ENCODE assay signal across 7 mouse cellular contexts in genomic region chr7:30958109-30958865, GRCm38 (mm10). TPM values are rescaled to one million over a fixed set of nuclear protein-coding genes. Genes with fewer than 3 reads are reported as not detected.
DNase-seq lines count a peak whose midpoint lies in the region; ATAC-seq lines count a peak whose summit lies in the region.

No protein-coding gene starts in this region.

- no peaks in the 10 kb centered on the region for H3K27me3 ChIP-seq in embryonic facial prominence, embryonic 10.5 days (replicated peaks; ENCODE audit: low read depth, poor library complexity, severe bottlenecking)
- H3K27me3 ChIP-seq in intestine, embryonic 14.5 days (replicated peaks; ENCODE audit: control insufficient read depth, insufficient read depth, low read length): no peaks in the 10 kb centered on the region
- H3K27me3 ChIP-seq in midbrain, embryonic 15.5 days (replicated peaks): no peaks in the 10 kb centered on the region

- no peaks in the 10 kb centered on the region for H3K9me3 ChIP-seq in embryonic facial prominence, embryonic 10.5 days
- no peaks in the 10 kb centered on the region for H3K9me3 ChIP-seq in intestine, embryonic 14.5 days (ENCODE audit: control insufficient read depth, low read length)
- no peaks in the 10 kb centered on the region for H3K9me3 ChIP-seq in midbrain, embryonic 15.5 days

- H3K4me2 ChIP-seq in intestine, embryonic 14.5 days (ENCODE audit: low read length): peak overlapping the region; percentile 66
- H3K4me2 ChIP-seq in midbrain, embryonic 15.5 days: peak overlapping the region; percentile 84

- 74% methylated on average over 28 of the region's 28 CpGs for WGBS in embryonic facial prominence, embryonic 10.5 days
- 71% methylated on average over 28 of the region's 28 CpGs for WGBS in intestine, embryonic 14.5 days
- WGBS in midbrain, embryonic 15.5 days: 76% methylated on average over 28 of the region's 28 CpGs

- ATAC-seq in intestine, embryonic 14.5 days (replicated peaks; ENCODE audit: low FRiP score, low TSS enrichment, low read depth): no peak
- ATAC-seq in midbrain, embryonic 15.5 days (replicated peaks): no peak; the same call in 1 of the 2 replicates
- no peak for ATAC-seq in frontal cortex, adult (ENCODE audit: low TSS enrichment)

- H3K36me3 ChIP-seq in embryonic facial prominence, embryonic 10.5 days (replicated peaks): peaks cover 62% of the 10 kb centered on the region
- peaks cover 47% of the 10 kb centered on the region for H3K36me3 ChIP-seq in intestine, embryonic 14.5 days (ENCODE audit: control insufficient read depth, insufficient read depth, low read length)
- peaks cover 8% of the 10 kb centered on the region; the same call in 1 of the 2 replicates for H3K36me3 ChIP-seq in midbrain, embryonic 15.5 days (replicated peaks)

- H3K9ac ChIP-seq in intestine, embryonic 14.5 days (ENCODE audit: low read length): peak overlapping the region; percentile 94
- H3K9ac ChIP-seq in midbrain, embryonic 15.5 days: peak overlapping the region; percentile 97

- H3K4me1 ChIP-seq in embryonic facial prominence, embryonic 10.5 days: peaks cover 21% of the 10 kb centered on the region
- peaks cover 16% of the 10 kb centered on the region for H3K4me1 ChIP-seq in intestine, embryonic 14.5 days (replicated peaks; ENCODE audit: control insufficient read depth, insufficient read depth, low read length)
- peaks cover 26% of the 10 kb centered on the region for H3K4me1 ChIP-seq in midbrain, embryonic 15.5 days

- peak; percentile 36 for DNase-seq in lung, postnatal 10 days
- DNase-seq in lung, adult 18-20 months: no peak
- no peak for DNase-seq in embryonic facial prominence, embryonic 10.5 days (ENCODE audit: low spot score)
- DNase-seq in intestine, embryonic 14.5 days (ENCODE audit: low spot score): peak; percentile 56
- no peak for DNase-seq in right cerebral cortex, adult 2 months (ENCODE audit: low spot score in 2 of 2)

- peak overlapping the region; percentile 95 for H3K4me3 ChIP-seq in embryonic facial prominence, embryonic 10.5 days
- peak overlapping the region; percentile 72 for H3K4me3 ChIP-seq in intestine, embryonic 14.5 days (ENCODE audit: low read depth, low read length)
- H3K4me3 ChIP-seq in midbrain, embryonic 15.5 days: peak overlapping the region; percentile 92

- H3K27ac ChIP-seq in embryonic facial prominence, embryonic 10.5 days (replicated peaks): peak overlapping the region; percentile 99
- H3K27ac ChIP-seq in intestine, embryonic 14.5 days (ENCODE audit: low read depth): peak overlapping the region; percentile 93
- H3K27ac ChIP-seq in midbrain, embryonic 15.5 days: peak overlapping the region; percentile 99

RNA-seq across cellular contexts. Expression of gene Usf2, which starts 1.7 kb away (rescaled TPM):
- 25.1 and 29.6 TPM in 2 replicates for polyA plus RNA-seq in embryonic facial prominence, embryonic 10.5 days (2016; fragmentation: Nextera tagmentation; extraction: Ambion mirVana)
- 22.3 and 22.7 TPM in 2 replicates for polyA plus RNA-seq in intestine, embryonic 14.5 days (2014; fragmentation: Nextera tagmentation; extraction: Ambion mirVana)
- 32.3 and 32.6 TPM in 2 replicates for polyA plus RNA-seq in midbrain, embryonic 15.5 days (2015; fragmentation: Nextera tagmentation; extraction: Ambion mirVana)

RNA-seq across cellular contexts. Expression of gene Hamp, which starts 14.5 kb away (rescaled TPM):
- not detected in 2 replicates for polyA plus RNA-seq in embryonic facial prominence, embryonic 10.5 days (2016; fragmentation: Nextera tagmentation; extraction: Ambion mirVana)
- not detected in 2 replicates for polyA plus RNA-seq in intestine, embryonic 14.5 days (2014; fragmentation: Nextera tagmentation; extraction: Ambion mirVana)
- polyA plus RNA-seq in midbrain, embryonic 15.5 days (2015; fragmentation: Nextera tagmentation; extraction: Ambion mirVana): not detected in 2 replicates

RNA-seq across cellular contexts. Expression of gene Lsr, which starts 15.0 kb away (rescaled TPM):
- 33.1 and 33.4 TPM in 2 replicates for polyA plus RNA-seq in embryonic facial prominence, embryonic 10.5 days (2016; fragmentation: Nextera tagmentation; extraction: Ambion mirVana)
- 123 and 135 TPM in 2 replicates for polyA plus RNA-seq in intestine, embryonic 14.5 days (2014; fragmentation: Nextera tagmentation; extraction: Ambion mirVana)
- 21.7 and 24.3 TPM in 2 replicates for polyA plus RNA-seq in midbrain, embryonic 15.5 days (2015; fragmentation: Nextera tagmentation; extraction: Ambion mirVana)

RNA-seq across cellular contexts. Expression of gene Fam187b, which starts 15.3 kb away (rescaled TPM):
- 2.9 and 3.3 TPM in 2 replicates for polyA plus RNA-seq in embryonic facial prominence, embryonic 10.5 days (2016; fragmentation: Nextera tagmentation; extraction: Ambion mirVana)
- 7.1 and 9.4 TPM in 2 replicates for polyA plus RNA-seq in intestine, embryonic 14.5 days (2014; fragmentation: Nextera tagmentation; extraction: Ambion mirVana)
- 0.23 and 0.68 TPM in 2 replicates for polyA plus RNA-seq in midbrain, embryonic 15.5 days (2015; fragmentation: Nextera tagmentation; extraction: Ambion mirVana)

RNA-seq across cellular contexts. Expression of gene Hamp2, which starts 33.8 kb away (rescaled TPM):
- polyA plus RNA-seq in embryonic facial prominence, embryonic 10.5 days (2016; fragmentation: Nextera tagmentation; extraction: Ambion mirVana): not detected in 2 replicates
- not detected in 2 replicates for polyA plus RNA-seq in intestine, embryonic 14.5 days (2014; fragmentation: Nextera tagmentation; extraction: Ambion mirVana)
- polyA plus RNA-seq in midbrain, embryonic 15.5 days (2015; fragmentation: Nextera tagmentation; extraction: Ambion mirVana): 0.49 TPM in 1 of 2 replicates, not detected in the other

Comparison
In these comparisons a context has a peak if more than half of its experiments do, and no peak if none do; other contexts are left out.
1. DNase-seq: peak in lung, postnatal 10 days (single experiment) and intestine, embryonic 14.5 days (single experiment); none in lung, adult 18-20 months (0 of 2), embryonic facial prominence, embryonic 10.5 days (single experiment) and right cerebral cortex, adult 2 months (0 of 2).
2. Peak in every context shown above with its lines, with median percentiles within 50 percentile points of each other: H3K27ac ChIP-seq and H3K4me3 ChIP-seq.